Mouse (Mus musculus) embryonic fibroblast, embryonic 13.5 days (primary cell): ENCODE measurements around the gene Lrfn2. TPM values are rescaled to one million over a fixed set of nuclear protein-coding genes. Genes with fewer than 3 reads are reported as not detected.

Source experiments
- H3K27ac ChIP-seq: 2 replicates; pipeline ENCODE4 v1.5.1; 2012; ENCODE audit warnings: low read length, control low read depth, inconsistent platforms; ENCODE audit not compliant: insufficient read depth
- H3K4me1 ChIP-seq: 2 replicates; pipeline ENCODE4 v1.6.1; 2011; ENCODE audit warnings: low read length; ENCODE audit not compliant: control insufficient read depth, insufficient read depth
- H3K4me3 ChIP-seq: 2 replicates; pipeline ENCODE4 v1.5.1; 2011; ENCODE audit warnings: mild to moderate bottlenecking, control low read depth, low read length; ENCODE audit not compliant: insufficient read depth
- CTCF ChIP-seq: IDR thresholded peaks from 2 replicates; pipeline ENCODE4 v1.5.1; 2011; ENCODE audit warnings: mild to moderate bottlenecking, control low read depth, low read length, moderate library complexity, borderline replicate concordance; ENCODE audit not compliant: insufficient read depth
- POLR2A ChIP-seq: IDR thresholded peaks from 2 replicates; pipeline ENCODE4 v1.6.1; 2011; ENCODE audit warnings: low read depth, mild to moderate bottlenecking, control low read depth, low read length, moderate library complexity
- polyA plus RNA-seq: library from polyadenylated mRNA; stranded (reverse); fragments of >200 nt; gene quantifications from 2 replicates; pipeline ENCODE4 v1.2.4, GENCODE M21; 2011; ENCODE audit warnings: low read depth; ENCODE audit not compliant: missing spikeins, insufficient read length

Gene Lrfn2
- polyA plus RNA-seq, result not detected in 2 replicates

DNA sequence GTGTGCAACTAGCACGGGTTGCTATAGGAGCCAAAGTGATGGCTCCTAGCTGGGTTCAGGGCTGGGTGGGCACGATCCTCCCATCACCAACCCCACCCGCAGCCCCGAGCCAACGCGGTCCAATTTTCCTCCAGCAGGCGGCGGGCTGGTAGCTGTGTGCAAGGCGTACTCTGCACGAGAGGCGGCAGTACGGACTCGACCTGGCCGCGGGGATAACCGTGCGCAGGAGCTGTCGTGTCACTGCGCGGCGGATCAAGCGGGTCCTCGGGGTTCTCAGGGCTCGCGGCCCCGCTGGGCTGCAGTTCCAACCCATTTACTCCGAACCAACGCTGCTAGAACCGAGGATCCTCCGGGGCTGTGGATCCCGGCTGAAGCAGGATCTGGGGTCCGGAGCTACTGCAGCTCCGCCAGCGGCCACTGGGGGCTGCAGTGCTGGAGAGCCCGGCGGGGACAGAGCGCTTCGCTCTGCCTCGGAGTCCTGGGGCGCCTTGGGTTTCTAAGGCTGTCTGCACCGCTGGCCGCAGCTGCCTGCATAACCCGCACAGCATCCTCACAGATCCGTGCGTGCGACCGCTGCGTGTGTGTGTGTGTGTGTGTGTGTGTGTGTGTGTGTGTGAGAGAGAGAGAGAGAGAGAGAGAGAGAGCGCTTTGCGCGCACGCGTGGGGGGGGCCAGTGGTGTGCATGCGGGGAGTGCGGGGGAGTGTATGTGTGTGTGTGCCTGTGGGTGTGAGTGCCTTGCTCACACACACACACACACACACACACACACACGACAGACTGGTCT lies at the start of gene Lrfn2:
Gene Lrfn2 (plus strand): TSS at position 759 of the 785 bp plus-strand sequence.
- no peak for TF ChIP-seq POLR2A
- peak; percentile 94 for TF ChIP-seq CTCF
- H3K4me3 ChIP-seq, result peak within 1 kb of the TSS; percentile 30
- no peak within 1 kb of the TSS for H3K27ac ChIP-seq
- no peaks in the 10 kb centered on the region for H3K4me1 ChIP-seq

DNA sequence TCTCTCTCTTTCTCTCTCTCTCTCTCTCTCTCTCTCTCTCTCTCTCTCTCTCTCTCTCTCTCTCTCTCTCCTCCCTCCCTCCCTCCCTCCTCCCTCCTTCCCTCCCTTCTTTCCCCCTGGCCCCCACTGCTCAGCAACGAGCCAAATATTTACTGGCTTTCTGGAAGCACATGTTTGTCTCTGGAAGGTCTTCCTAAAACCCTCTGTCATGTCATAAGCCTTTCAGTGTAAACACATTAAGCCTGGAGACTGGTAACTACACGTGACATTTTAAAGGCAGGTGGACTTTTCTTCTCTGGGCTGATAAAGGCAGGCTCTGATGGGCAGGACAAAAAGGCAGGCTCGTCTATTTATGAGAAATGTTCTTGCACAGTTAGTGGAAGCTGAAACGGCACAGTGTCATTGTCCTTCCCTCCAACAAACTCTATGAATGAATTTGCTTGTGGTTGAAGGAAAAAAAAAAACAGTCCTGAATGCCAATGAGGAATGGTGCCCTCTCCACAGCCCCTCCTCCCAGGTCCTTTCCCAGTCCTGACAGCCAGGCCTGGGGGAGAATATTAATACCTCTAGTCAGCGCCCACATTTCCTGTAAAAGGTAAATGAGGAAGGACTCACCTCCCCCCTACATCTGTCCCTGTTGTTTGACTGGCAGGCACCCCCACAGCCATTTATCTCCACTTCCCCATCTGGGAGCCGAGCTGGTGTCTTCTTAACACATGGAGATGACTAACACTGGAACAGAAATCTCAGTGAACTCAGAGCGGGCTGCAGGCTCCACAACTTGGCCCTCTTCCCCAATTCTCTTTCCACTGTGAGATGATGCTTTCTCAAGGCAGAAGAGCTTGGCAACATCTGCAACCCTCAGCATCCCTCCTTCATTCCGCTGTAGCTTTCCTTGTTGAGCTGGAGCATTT lies 44.5 kb upstream of the Lrfn2 start:
- Histone ChIP-seq H3K4me1 (no peaks in the 10 kb centered on the region), H3K4me3 (no peak overlapping the region), H3K27ac (no peak overlapping the region)
- no peak for TF ChIP-seq POLR2A
- no peak for TF ChIP-seq CTCF

DNA sequence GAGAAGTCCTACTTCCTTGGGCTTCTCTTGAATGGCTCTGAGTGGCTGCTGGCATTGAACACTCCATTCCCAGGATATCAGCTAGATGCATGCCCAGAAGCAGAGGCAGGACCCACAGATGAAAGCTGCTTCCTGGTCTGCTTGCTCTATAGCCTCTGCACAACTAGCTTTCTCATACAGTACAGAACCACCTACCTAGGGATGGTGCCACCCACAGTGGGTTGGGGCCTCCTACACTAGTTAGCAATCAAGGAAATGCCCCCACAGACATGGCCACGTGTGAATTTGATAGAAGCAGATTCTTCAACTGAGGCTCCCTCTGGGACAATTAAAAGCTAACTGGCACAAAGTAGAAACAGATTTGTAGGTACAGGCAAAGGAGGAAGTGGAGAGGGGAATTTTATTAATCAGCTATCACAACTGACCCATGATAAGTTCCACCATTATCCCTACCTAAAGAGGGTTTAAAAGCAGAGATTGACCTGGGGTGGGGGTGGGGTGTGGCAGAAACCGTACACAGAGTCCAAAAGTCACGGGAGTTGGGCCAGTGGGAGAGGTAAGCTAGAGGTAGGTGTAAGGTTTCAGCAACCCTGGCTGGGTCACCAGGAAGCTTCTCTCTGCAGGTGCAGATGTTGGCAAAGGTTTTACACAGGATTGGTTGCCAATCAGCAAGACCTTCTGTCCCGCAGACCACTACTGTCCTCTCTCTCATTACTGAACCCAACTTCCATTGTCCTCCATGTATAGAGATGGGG lies 26.7 kb upstream of the Lrfn2 start:
- Histone ChIP-seq H3K4me3 (no peak overlapping the region), H3K4me1 (no peaks in the 10 kb centered on the region), H3K27ac (no peak overlapping the region)
- TF ChIP-seq CTCF, result no peak
- no peak for TF ChIP-seq POLR2A

DNA sequence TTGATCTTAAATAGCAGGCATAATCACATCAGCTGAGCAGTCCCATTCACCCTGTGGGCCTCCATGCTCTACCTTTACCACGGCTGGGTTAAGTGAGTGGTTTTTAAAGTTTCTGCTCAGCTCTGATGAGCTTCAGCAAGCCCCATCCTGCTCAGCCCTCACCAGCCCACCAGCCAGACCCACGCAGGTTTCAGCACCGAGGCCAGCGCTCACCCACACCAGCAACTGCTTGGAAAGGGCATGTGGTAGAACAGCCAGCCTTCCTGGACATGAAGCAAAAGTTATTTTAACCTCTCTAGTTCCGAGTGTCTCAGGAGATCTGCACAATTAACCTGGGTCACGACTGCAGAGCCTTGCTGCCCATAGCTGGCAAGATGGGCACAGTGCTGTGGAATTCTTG lies 18.7 kb upstream of the Lrfn2 start:
- H3K4me1 ChIP-seq, result no peaks in the 10 kb centered on the region
- H3K27ac ChIP-seq, result no peak overlapping the region
- TF ChIP-seq POLR2A (no peak), CTCF (no peak)
- no peak overlapping the region for H3K4me3 ChIP-seq

DNA sequence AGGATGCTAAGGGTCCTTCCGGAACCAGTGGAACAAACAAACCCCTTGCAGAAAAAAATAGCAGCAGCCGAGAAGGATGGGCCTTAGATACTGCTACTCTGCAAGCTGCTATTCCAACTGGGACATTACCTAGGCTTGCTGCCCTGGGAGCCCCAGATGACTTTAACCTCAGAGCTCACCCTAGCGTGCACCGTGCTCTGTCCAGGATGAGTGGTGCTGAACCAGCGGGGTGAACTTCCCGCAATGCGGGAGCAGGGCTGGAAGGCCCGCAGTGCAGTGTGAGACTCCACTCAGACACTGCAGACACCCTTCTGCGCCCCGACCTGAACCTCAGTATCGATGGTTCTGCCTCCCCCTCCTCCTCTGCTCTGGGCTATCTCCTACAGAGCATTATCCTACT lies 14.8 kb upstream of the Lrfn2 start:
- Histone ChIP-seq H3K4me3 (no peak overlapping the region), H3K27ac (no peak overlapping the region), H3K4me1 (no peaks in the 10 kb centered on the region)
- TF ChIP-seq CTCF (no peak), POLR2A (no peak)

DNA sequence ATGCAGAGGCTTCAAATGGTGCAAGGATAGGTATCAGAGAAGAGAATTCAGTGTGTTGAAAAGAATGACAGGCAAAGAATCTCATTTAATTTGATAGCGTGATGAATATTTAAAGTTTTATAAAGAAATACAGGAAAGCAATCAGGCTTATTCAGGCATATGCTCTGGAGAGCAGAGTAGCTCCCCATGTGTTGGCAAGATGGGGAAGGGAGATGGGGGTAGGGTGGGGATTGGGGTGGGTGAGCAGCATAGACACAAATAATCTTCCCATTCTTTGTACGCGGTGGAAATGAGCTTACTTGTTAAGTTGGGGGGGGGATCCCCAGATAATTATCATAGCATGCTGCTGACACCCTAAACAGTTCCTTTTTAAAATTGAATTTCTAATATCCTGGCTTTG lies 13.7 kb upstream of the Lrfn2 start:
- Histone ChIP-seq H3K27ac (no peak overlapping the region), H3K4me3 (no peak overlapping the region), H3K4me1 (no peaks in the 10 kb centered on the region)
- TF ChIP-seq CTCF (no peak), POLR2A (no peak)

DNA sequence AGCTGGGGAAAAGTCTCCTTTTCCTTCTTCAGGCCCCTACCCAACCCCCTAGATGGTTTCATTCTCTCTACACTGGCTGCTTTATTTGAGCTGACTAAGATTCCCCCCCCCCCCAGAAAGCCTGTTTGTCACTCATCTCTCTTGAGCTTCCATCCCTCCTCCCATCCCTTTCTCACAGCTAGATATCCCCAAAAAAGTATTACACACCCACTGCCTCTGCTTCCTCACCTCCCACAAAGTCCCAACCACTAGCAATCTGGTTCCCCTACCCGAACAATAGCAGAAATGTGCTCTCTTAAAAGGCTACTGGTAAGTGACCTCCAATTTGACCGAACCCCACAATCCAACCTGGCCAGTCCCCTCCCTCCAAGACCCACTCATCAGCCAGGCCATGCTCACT lies 9.3 kb upstream of the Lrfn2 start:
- no peak overlapping the region for H3K27ac ChIP-seq
- no peak for TF ChIP-seq POLR2A
- TF ChIP-seq CTCF, result no peak
- no peaks in the 10 kb centered on the region for H3K4me1 ChIP-seq
- no peak overlapping the region for H3K4me3 ChIP-seq

DNA sequence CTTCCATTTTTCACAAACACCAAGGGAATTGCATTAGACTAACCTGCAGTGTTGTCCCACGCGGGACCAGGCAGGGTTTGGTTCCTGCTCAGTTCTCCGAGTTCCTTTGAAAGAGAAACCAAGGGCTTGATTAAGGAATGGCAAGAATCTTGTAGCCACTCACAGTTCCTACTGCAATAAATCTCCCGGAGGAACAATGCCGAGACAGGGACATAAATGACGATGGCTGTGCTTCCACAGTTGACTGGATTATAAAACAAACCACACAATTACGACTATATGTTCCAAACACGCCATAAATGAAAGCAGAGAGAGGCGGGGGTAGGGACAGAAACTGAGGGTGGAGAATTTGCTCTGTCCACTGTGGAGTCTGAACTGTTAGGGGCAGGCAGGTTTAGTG lies 6.8 kb upstream of the Lrfn2 start:
- Histone ChIP-seq H3K4me1 (no peaks in the 10 kb centered on the region), H3K4me3 (no peak overlapping the region)
- no peak for TF ChIP-seq POLR2A
- TF ChIP-seq CTCF, result no peak

DNA sequence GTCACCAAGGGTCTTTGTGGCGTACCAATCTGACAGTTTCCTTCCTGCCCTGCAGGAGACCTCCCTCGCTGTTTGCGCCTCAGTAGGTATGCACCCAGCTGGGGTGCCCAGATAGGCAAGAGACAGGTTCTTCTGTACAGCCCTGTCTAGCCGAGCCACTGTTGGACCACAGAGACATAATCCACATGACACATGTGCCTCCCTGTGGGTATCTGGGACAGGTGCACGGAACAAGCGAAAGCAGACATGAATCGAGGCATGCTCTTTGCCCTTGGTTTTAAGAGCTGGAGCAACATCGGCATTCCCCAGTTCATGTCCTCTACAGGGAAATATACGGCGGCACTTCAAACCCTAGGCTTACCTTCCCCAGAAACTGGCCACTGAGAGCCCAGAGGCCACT lies 1.2 kb upstream of the Lrfn2 start:
- no peak for TF ChIP-seq CTCF
- Histone ChIP-seq H3K4me1 (no peaks in the 10 kb centered on the region), H3K4me3 (no peak overlapping the region), H3K27ac (no peak overlapping the region)

More for the DNA sequence above, 6.8 kb upstream of the Lrfn2 start:
- H3K27ac ChIP-seq, result no peak overlapping the region
